Mouse (Mus musculus): ENCODE data around the gene Bbs5.
"Not testable (repeated sequence)": the region's sequence is repeated elsewhere in the genome, so short reads cannot be mapped to it uniquely, and the experiment has no call there.

Bbs5 gene

GRCm38 (mm10) chr2:69646726-69647490, at the start of gene Bbs5:
Bbs5 (plus strand) TSS chr2:69647171.
- peak; percentile 79 for DNase-seq

DNA sequence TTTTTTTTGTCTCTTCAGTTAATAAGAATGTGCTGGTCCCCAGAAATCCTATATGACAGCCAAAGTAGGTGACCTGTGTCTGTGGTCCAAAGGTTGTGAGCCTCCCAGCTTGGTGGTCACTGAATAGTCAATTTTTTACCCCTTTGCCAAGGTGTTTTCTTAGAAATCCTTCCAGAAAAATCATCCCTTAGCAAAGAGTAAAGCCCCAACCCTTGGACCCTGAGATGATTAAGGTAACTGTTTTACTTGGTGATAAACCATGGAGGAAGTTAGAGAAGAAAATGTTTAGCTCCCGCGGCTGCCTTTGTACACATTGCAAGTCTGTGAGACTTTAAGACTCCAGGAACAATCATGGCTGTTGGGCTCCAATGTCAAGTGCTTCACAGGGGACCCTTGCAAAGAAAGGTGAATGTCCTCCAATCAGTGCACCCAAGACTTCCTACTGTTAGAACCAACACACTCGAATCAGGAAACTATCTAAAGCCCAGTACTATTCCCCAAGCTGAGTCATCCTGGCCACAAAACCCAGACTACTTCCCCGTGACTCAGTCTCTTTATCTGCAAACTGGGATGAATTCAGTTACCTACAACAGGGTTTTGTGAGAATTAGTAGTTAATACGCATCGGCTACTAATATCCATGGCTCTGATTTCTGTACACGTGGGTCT, 43.1 kb upstream of the Bbs5 start:
- no peak for DNase-seq

DNA sequence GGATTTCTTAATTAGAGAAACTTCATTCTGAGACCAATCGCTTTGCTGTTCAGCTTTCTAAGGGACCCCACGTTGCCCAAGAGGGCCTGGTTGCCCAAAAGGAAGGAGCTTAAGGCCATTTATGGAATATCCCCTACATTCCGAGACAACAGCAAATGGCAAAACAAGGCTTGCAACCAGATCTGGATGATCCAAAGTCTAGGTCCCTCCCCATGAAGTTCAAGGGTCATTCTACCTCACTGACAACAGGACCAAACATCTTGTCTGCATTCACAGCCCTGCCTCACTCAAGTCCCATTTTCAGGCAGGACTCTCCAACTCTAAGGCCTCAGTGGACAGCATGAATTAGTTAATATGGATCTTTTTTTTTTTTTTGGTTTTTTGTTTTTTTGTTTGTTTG, 40.4 kb upstream of the Bbs5 start:
- DNase-seq, result no peak

DNA sequence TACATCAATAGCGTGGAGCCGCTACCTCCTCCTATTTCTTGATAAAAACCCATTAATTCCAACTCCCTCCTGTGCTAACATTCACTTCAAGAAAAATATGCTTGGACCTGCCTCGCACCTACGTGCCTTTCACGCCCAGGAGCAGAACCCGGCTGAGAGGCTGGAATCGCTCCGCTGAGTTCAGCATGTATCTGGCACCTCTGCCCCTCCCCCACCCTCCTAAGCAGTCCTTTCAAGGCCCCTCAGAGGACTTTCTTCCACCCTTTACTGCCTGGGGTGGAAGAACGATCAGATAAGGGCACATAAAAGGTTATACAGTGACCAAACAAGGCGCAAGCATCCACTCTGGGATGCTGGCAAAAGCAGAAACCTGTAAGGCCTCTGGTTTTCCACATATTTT, 34.7 kb upstream of the Bbs5 start:
- DNase-seq, result peak; percentile 17

- no peak for DNase-seq
Measured at GRCm38 (mm10) chr2:69612716-69613115, 34.3 kb upstream of the Bbs5 start.

GRCm38 (mm10) chr2:69613237-69613636, 33.7 kb upstream of the Bbs5 start:
- DNase-seq, result peak; percentile 61

DNA sequence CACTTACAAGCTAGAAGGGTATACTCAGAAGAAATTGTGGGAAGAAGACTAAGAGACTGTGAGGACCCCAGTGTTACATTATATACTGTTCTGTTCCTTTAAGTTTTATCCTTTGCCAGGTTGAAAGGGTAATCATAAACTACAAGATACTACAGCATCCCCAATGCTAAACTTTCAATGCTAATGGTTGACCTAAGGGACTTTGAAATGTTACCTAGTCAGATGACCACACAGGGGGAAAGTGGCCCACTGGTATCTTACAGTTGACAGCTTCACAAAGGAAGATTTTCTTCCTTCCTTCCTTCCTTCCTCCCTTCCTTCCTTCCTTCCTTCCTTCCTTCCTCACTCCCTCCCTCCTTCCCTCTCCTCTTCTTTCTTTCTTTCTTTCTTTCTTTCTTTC, 28.6 kb upstream of the Bbs5 start:
- no peak for DNase-seq

- DNase-seq, result no peak
Measured at GRCm38 (mm10) chr2:69619286-69619685, 27.7 kb upstream of the Bbs5 start.

- DNase-seq, result no peak
Measured at GRCm38 (mm10) chr2:69629215-69629614, 17.8 kb upstream of the Bbs5 start.

GRCm38 (mm10) chr2:69629914-69630313, 17.1 kb upstream of the Bbs5 start:
- DNase-seq, result no peak

GRCm38 (mm10) chr2:69630792-69631191, 16.2 kb upstream of the Bbs5 start:
- no peak for DNase-seq

DNA sequence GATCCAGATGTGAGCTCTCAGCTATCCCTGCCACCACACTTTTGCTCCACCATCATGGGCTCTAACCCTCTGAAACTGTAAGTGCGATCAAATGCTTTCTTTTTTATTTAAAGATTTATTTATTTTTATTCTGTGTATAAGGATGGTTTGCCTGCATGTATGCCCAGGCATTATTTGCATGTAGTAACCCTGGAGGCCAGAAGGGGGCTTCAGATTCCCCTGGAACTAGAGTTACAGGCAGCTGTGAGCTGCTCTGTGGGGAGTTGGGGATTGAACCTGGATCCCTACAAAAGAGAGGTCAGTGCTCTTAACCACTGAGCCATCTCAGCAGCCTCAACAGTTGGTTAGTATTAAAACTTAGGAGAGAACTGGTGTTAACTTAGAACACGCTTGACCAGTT, 15.5 kb upstream of the Bbs5 start:
- no peak for DNase-seq

- peak; percentile 47 for DNase-seq
Measured at GRCm38 (mm10) chr2:69635064-69635701, 11.8 kb upstream of the Bbs5 start.

DNA sequence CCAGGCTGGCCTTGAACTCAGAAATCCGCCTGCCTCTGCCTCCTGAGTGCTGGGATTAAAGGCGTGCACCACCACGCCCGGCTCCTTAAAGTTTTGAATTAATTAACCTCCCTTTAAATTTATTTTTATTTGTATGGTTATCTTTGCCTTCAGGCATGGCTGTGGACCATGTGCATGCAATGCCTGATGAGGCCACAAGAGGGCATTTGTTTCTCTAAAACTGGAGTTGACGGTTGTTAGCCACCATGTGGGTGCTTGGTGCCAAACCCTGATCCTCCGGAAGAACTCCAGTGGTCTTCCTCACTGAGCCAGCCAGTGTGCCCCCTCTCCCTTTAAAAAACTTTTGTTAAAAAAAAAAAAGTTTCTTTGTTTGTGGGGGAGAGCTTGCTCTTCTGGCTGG, 11.2 kb upstream of the Bbs5 start:
- DNase-seq, result peak; percentile 70

DNA sequence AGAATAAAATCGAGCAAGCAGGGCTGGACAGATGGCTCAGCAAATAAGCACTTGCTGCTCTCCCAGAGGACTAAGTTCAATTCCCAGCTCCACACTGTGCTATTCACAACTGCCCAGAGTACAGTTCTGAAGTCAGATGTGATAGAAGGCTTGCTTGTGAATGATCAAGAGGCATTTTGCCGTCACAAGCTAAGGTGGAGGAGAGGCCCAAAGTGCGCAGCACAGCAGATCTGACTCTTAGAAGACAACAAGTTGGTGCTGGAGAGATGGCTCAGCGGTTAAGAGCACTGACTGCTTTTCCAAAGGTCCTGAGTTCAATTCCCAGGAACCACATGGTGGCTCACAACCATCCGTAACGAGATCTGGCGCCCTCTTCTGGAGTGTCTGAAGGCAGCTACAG, 9.0 kb upstream of the Bbs5 start:
- not testable (repeated sequence) for DNase-seq

DNA sequence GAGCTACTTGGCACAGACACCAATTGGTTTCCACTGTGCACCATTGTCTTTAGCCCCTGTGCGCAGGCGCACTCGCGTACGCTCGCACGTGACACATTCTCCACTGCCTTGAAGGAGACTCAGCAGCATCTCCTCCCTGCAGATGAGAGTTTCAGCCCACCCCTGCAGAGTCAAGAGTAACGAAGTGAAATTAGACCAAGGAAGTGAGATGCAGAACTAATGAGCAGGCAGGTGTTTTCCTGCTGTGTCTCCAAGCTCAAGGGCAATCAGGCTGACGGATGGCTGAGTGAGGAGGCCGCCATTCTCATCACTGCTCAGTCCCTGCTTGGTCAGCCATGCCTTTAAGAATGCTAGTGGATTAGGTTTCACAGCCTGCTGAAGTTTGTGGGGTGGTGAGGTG, 6.9 kb upstream of the Bbs5 start:
- no peak for DNase-seq

GRCm38 (mm10) chr2:69644968-69645617, 1.9 kb upstream of the Bbs5 start:
- no peak for DNase-seq

DNA sequence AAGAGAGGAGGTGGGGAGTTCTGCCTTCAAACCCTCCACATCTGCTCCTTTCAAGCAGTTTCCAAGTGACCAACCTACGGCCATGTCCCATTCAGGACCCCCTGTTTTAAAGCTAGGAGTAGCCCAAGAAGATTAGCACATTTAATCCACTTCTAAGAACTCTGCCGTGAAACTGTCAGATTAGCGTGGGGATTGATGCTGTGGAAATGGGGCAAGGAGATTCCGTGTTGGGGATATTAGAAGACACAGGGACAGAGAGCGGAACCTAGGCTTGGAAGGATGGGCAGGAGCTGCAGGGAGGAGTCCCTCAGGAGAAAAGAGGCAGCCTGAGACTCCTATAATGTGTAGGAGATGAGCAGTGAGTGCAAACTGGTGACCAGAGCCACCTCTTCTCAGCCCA, 2.7 kb downstream of the Bbs5 start:
- no peak for DNase-seq

GRCm38 (mm10) chr2:69659326-69659725, 12.4 kb downstream of the Bbs5 start:
- DNase-seq, result no peak

GRCm38 (mm10) chr2:69663827-69664476, 17.0 kb downstream of the Bbs5 start:
- DNase-seq, result no peak

GRCm38 (mm10) chr2:69667656-69668055, 20.7 kb downstream of the Bbs5 start:
- DNase-seq, result no peak

- no peak for DNase-seq
Measured at GRCm38 (mm10) chr2:69668414-69668813, 21.4 kb downstream of the Bbs5 start.

GRCm38 (mm10) chr2:69669853-69670252, 22.9 kb downstream of the Bbs5 start, which contains the start of gene Klhl41:
Klhl41 (plus strand) TSS chr2:69670120.
- no peak for DNase-seq

Measured in liver (tissue).